Mouse (Mus musculus) megakaryocyte, embryonic 14.5 days (primary cell): ENCODE results near the gene Gatad2a.

Experiments used
- FLI1 ChIP-seq: IDR thresholded peaks from 2 replicates; pipeline ENCODE4 v1.6.1; 2012; ENCODE audit warnings: low read length, inconsistent platforms, mixed read lengths
- GATA1 ChIP-seq: IDR thresholded peaks from 3 replicates; pipeline ENCODE4 v1.6.1; 2012; ENCODE audit warnings: mixed read lengths, low read length, inconsistent platforms, borderline replicate concordance

- TF ChIP-seq GATA1 (no peak), FLI1 (no peak; the same call in 1 of the 2 replicates)
Observed at GRCm38 (mm10) chr8:69903063-69903542, 93.1 kb downstream of the Gatad2a start.
